Mouse (Mus musculus) ES-CJ7 (cell line): ENCODE measurements around the gene C3.
A peak's percentile ranks its signal among the peaks of the same experiment; 100 is the strongest.

ENCODE experiments used
- DNase-seq: peaks from one replicate; pipeline ENCODE4 v3.0.0; 2011; ENCODE audit warnings: low read depth, low spot score

C3 gene

GRCm38 (mm10) chr17:57219884-57220207 is 8.1 kb downstream of the C3 start:
- peak; percentile 46 for DNase-seq

- peak; percentile 57 for DNase-seq
Observed at GRCm38 (mm10) chr17:57219167-57219883, 8.6 kb downstream of the C3 start.

- no peak for DNase-seq
Observed at GRCm38 (mm10) chr17:57218335-57218900, 9.5 kb downstream of the C3 start.

- DNase-seq: peak; percentile 46
Observed at GRCm38 (mm10) chr17:57214676-57215387, 13.1 kb downstream of the C3 start.

- peak; percentile 51 for DNase-seq
Observed at GRCm38 (mm10) chr17:57211501-57211900, 16.4 kb downstream of the C3 start.

- peak; percentile 27 for DNase-seq
Observed at GRCm38 (mm10) chr17:57209330-57209729, 18.6 kb downstream of the C3 start.

- DNase-seq: no peak
Observed at GRCm38 (mm10) chr17:57207938-57208337, 20.0 kb downstream of the C3 start.

- DNase-seq: no peak
Observed at GRCm38 (mm10) chr17:57201841-57202724, 25.9 kb downstream of the C3 start.

GRCm38 (mm10) chr17:57198252-57198651 is 29.7 kb downstream of the C3 start:
- DNase-seq: no peak

GRCm38 (mm10) chr17:57195326-57196010 is 32.5 kb downstream of the C3 start:
- no peak for DNase-seq

- no peak for DNase-seq
Observed at GRCm38 (mm10) chr17:57194771-57195170, 33.2 kb downstream of the C3 start.

- DNase-seq: no peak
Observed at GRCm38 (mm10) chr17:57194041-57194507, 33.9 kb downstream of the C3 start, which contains the start of gene Tnfsf14. Gene Tnfsf14, minus strand, starts transcription at chr17:57194177.

GRCm38 (mm10) chr17:57188510-57189192 is 39.3 kb downstream of the C3 start:
- no peak for DNase-seq

- no peak for DNase-seq
Observed at GRCm38 (mm10) chr17:57185641-57186040, 42.3 kb downstream of the C3 start.

- no peak for DNase-seq
Observed at GRCm38 (mm10) chr17:57182871-57183270, 45.1 kb downstream of the C3 start.

GRCm38 (mm10) chr17:57180363-57180762 is 47.6 kb downstream of the C3 start:
- DNase-seq: peak; percentile 76

- no peak for DNase-seq
Observed at GRCm38 (mm10) chr17:57173351-57173750, 54.6 kb downstream of the C3 start.

GRCm38 (mm10) chr17:57172378-57172777 is 55.6 kb downstream of the C3 start:
- DNase-seq: no peak

GRCm38 (mm10) chr17:57170616-57171260 is 57.2 kb downstream of the C3 start:
- peak; percentile 62 for DNase-seq
